21 mouse cellular contexts compared by ENCODE assay signal in the genomic region with DNA sequence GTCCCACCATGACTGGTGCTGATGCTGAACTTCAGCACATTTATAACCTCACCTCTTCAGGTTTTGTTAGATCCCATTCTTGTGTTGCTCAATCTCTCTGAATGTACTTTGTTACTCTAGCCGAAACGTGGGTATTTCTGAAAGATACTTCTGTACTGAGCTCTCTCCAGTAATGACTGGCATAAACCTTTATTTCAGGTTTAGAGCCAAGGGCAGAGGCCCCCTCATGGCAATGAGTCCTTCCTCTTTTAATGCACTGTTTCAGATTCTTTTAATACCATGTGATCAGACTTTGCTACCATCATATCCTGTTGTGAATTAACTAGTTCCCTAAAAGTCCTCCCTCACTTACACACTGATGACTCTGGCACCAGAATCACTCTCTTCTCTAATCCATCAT. TPM values are rescaled to one million over a fixed set of nuclear protein-coding genes. Genes with fewer than 3 reads are reported as not detected.
DNase-seq lines count a peak whose midpoint lies in the region; TF ChIP-seq lines count a peak whose summit lies in the region.
"Had no signal": no experiment of that assay in that cellular context is flagged by ENCODE, and none has a peak within 500 bp of the region (broad histone marks: within the 10 kb centered on the region; RNA-seq: fewer than 3 reads in every experiment).

No protein-coding gene starts in this region.

- H3K4me3 ChIP-seq in bone marrow macrophage, adult 2 months (ENCODE audit: insufficient read depth, low read length): peak overlapping the region; percentile 21
- H3K4me3 ChIP-seq: embryonic facial prominence, embryonic 13.5 days; forebrain, embryonic 15.5 days; heart, embryonic 12.5 days; hindbrain, embryonic 15.5 days; intestine, embryonic 15.5 days; midbrain, embryonic 10.5 days; neural tube, embryonic 13.5 days; stomach, embryonic 15.5 days had no signal

- H3K4me1 ChIP-seq in bone marrow macrophage, adult 2 months (ENCODE audit: control insufficient read depth, insufficient read depth, low read length): peaks cover 15% of the 10 kb centered on the region
- H3K4me1 ChIP-seq: embryonic facial prominence, embryonic 13.5 days; forebrain, embryonic 15.5 days; heart, embryonic 12.5 days; hindbrain, embryonic 15.5 days; intestine, embryonic 15.5 days; midbrain, embryonic 10.5 days; neural tube, embryonic 13.5 days; stomach, embryonic 15.5 days had no signal

- DNase-seq in heart, adult 8-10 months (ENCODE audit: low spot score): peak; percentile 7
- no peak for DNase-seq in heart, postnatal 36 days
- peak; percentile 62 for DNase-seq in 416B (ENCODE audit: low read depth)
- DNase-seq in monocyte, adult 2 months (ENCODE audit: low read depth in 1 of 2, low spot score in 2 of 2): peak; percentile 19 to 35
- DNase-seq in adrenal gland, postnatal 25 days: no peak
- DNase-seq in gastrocnemius, postnatal 14 days: no peak
- no peak for DNase-seq in layer of hippocampus, postnatal 14 days (ENCODE audit: low spot score in 2 of 2)
- DNase-seq: adrenal gland, adult 2 months; cerebellum, postnatal 10 days; heart, postnatal 14 days; lung, postnatal 10 days had no signal

- intact Hi-C loops in heart, postnatal 36 days (cut with DNase I): no loop called here
- intact Hi-C loops in gastrocnemius, postnatal 14 days (cut with DNase I; ENCODE audit: low total_unique reads): no loop called here

- no peak for TF ChIP-seq POLR2A in bone marrow macrophage, adult 2 months (IDR thresholded peaks at IDR 0.05; ENCODE audit: borderline replicate concordance, low read depth, low read length)

- no peak for TF ChIP-seq CTCF in bone marrow macrophage, adult 2 months (IDR thresholded peaks at IDR 0.05; ENCODE audit: low read depth, low read length)

- peak overlapping the region; percentile 88 for H3K27ac ChIP-seq in bone marrow macrophage, adult 2 months (ENCODE audit: insufficient read depth, low read depth, low read length)
- H3K27ac ChIP-seq: embryonic facial prominence, embryonic 13.5 days; forebrain, embryonic 15.5 days; hindbrain, embryonic 15.5 days; intestine, embryonic 15.5 days; liver, embryonic 14.5 days; midbrain, embryonic 10.5 days; neural tube, embryonic 13.5 days; stomach, embryonic 15.5 days had no signal

RNA-seq across cellular contexts. Expression of a gene that starts 27.2 kb away (rescaled TPM):
- 10 to 100 TPM; 15.6 to 23.3 (median 18.1) TPM for total RNA-seq in heart, adult 8-10 months (2022)
- 10 to 100 TPM; 19.6 to 22.7 TPM for total RNA-seq in heart, postnatal 36 days (2021)
- polyA plus RNA-seq in bone marrow macrophage, adult 2 months (2012; ENCODE audit: insufficient read depth, insufficient read length, missing spikeins): 46.3 and 48.9 TPM in 2 replicates
- 31.2 and 35.6 TPM in 2 replicates for total RNA-seq in adrenal gland, postnatal 25 days (2021)
- total RNA-seq in gastrocnemius, postnatal 14 days (2021): 10 to 100 TPM; 12.5 to 13.3 TPM
- 10 to 100 TPM; 34.3 to 40.1 TPM for total RNA-seq in layer of hippocampus, postnatal 14 days (2021)

Comparison
In these comparisons a context has a peak if more than half of its experiments do, and no peak if none do; other contexts are left out.
1. DNase-seq: peak in heart, adult 8-10 months (single experiment), 416B (single experiment) and monocyte, adult 2 months (2 of 2); none in heart, postnatal 36 days (0 of 2), adrenal gland, postnatal 25 days (single experiment), gastrocnemius, postnatal 14 days (single experiment) and layer of hippocampus, postnatal 14 days (0 of 2).